ENCODE assay signal across 14 mouse cellular contexts in genomic region chr9:67496368-67496767, GRCm38 (mm10).
DNase-seq lines count a peak whose midpoint lies in the region; ATAC-seq lines count a peak whose summit lies in the region.
"Had no signal": no experiment of that assay in that cellular context is flagged by ENCODE, and none has a peak within 500 bp of the region (broad histone marks: within the 10 kb centered on the region; RNA-seq: fewer than 3 reads in every experiment).

No protein-coding gene starts in this region.

- H3K27ac ChIP-seq in embryonic facial prominence, embryonic 14.5 days (replicated peaks; ENCODE audit: low read depth, low read length) = no peak overlapping the region
- no peak overlapping the region for H3K27ac ChIP-seq in embryonic facial prominence, embryonic 10.5 days (replicated peaks)

- 55% methylated on average over 2 of the region's 2 CpGs for WGBS in embryonic facial prominence, embryonic 14.5 days
- WGBS in embryonic facial prominence, embryonic 10.5 days = 79% methylated on average over 2 of the region's 2 CpGs

- H3K9me3 ChIP-seq in embryonic facial prominence, embryonic 14.5 days (ENCODE audit: control insufficient read depth, low read length) = no peaks in the 10 kb centered on the region
- no peaks in the 10 kb centered on the region for H3K9me3 ChIP-seq in embryonic facial prominence, embryonic 10.5 days

- intact Hi-C loops in left cerebral cortex, postnatal 4 days (cut with DNase I) = no loop called here

- no peaks in the 10 kb centered on the region for H3K27me3 ChIP-seq in embryonic facial prominence, embryonic 14.5 days (replicated peaks; ENCODE audit: control insufficient read depth, insufficient read depth, low read length)
- H3K27me3 ChIP-seq in embryonic facial prominence, embryonic 10.5 days (replicated peaks; ENCODE audit: low read depth, poor library complexity, severe bottlenecking) = no peaks in the 10 kb centered on the region

- H3K9ac ChIP-seq in embryonic facial prominence, embryonic 14.5 days (ENCODE audit: low read depth, low read length) = no peak overlapping the region

- H3K36me3 ChIP-seq in embryonic facial prominence, embryonic 14.5 days (ENCODE audit: control insufficient read depth, insufficient read depth, low read length) = no peaks in the 10 kb centered on the region
- H3K36me3 ChIP-seq in embryonic facial prominence, embryonic 10.5 days (replicated peaks) = no peaks in the 10 kb centered on the region

- H3K4me1 ChIP-seq in embryonic facial prominence, embryonic 14.5 days (ENCODE audit: control insufficient read depth, insufficient read depth, low read length) = peaks cover 14% of the 10 kb centered on the region
- H3K4me1 ChIP-seq in embryonic facial prominence, embryonic 10.5 days = peaks cover 13% of the 10 kb centered on the region; the same call in 1 of the 2 replicates

- DNase-seq in embryonic facial prominence, embryonic 14.5 days (ENCODE audit: low spot score) = peak; percentile 52
- DNase-seq in embryonic facial prominence, embryonic 10.5 days (ENCODE audit: low spot score) = no peak
- DNase-seq in left cerebral cortex, postnatal 4 days = peak; percentile 5
- no peak for DNase-seq in left cerebral cortex, adult 8-10 months (ENCODE audit: low spot score in 2 of 2)
- peak; percentile 23 to 24 for DNase-seq in right cerebral cortex, adult 2 months (ENCODE audit: low spot score in 2 of 2)
- no peak for DNase-seq in right cerebral cortex, postnatal 25 days
- no peak for DNase-seq in urinary bladder, postnatal 14 days (ENCODE audit: low spot score)
- DNase-seq in heart, adult 11 months = no peak
- DNase-seq: adrenal gland, postnatal 14 days; B cell, adult 2 months; cerebellum, postnatal 36 days; gastrocnemius, postnatal 25 days; kidney, adult 9 months; thymus, postnatal 14 days had no signal

- H3K4me3 ChIP-seq in embryonic facial prominence, embryonic 14.5 days (ENCODE audit: low read depth, low read length) = no peak overlapping the region
- H3K4me3 ChIP-seq in embryonic facial prominence, embryonic 10.5 days = no peak overlapping the region

- no peak for ATAC-seq in embryonic facial prominence, embryonic 14.5 days (ENCODE audit: low read depth)

- no peak overlapping the region for H3K4me2 ChIP-seq in embryonic facial prominence, embryonic 14.5 days (ENCODE audit: low read depth, low read length)

Comparison
In these comparisons a context has a peak if more than half of its experiments do, and no peak if none do; other contexts are left out.
1. DNase-seq: peak in embryonic facial prominence, embryonic 14.5 days (single experiment), left cerebral cortex, postnatal 4 days (single experiment) and right cerebral cortex, adult 2 months (2 of 2); none in embryonic facial prominence, embryonic 10.5 days (single experiment), left cerebral cortex, adult 8-10 months (0 of 2), right cerebral cortex, postnatal 25 days (single experiment), urinary bladder, postnatal 14 days (single experiment) and heart, adult 11 months (single experiment).